Mouse (Mus musculus) inflammation-experienced regulatory T-cells (primary cell): ENCODE results near the gene Cenpe. TPM values are rescaled to one million over a fixed set of nuclear protein-coding genes. Genes with fewer than 3 reads are reported as not detected.

Experiments
- polyA plus RNA-seq, 2 experiments: library from polyadenylated mRNA; unstranded; fragments of 100-300 nt; shearing (Covaris generic); gene quantifications; one replicate each; pipeline ENCODE4 v1.2.1; 2017

Cenpe gene
- polyA plus RNA-seq: under 1 TPM; 0.72 to 0.98 TPM

DNA sequence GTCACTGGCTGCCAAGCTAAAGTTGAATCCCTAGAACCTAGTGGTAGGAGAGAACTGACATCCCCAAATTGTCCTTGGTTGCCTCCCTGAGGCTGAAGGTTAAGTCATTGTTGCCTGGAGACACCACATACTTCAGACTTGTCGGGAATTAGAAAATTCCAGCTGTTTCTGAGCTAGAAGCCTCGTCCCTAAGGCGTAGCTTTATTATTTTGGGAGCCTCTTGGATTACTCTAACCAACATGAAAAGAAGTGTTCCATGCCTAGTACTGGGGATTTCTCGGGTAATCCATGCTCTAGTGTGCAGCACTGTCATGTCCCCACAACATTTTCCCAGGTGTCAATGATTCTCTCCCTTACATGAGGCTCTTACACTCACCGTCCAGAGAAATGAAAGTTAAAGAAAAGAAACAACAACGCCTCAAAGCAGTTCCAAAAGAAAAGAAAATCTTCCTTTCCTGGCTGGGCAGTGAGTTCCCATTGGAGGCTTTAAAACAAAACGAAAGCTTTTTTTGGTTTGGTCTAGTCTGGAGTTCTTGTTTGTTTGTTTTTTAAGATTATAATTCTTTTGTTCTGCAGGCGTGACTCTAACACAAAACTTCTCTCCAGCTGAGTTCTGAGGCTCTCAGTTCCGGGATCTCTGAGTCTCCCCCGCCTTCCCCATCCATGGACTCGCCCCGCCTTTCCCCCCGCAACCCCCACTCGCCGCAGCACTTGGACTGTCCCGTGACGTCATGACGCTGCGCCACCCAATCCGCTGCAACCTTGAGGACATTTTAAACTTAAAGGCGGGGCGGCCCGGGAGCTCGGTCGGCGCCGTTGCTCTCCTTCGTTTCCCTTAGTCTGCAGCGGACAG lies at the start of gene Cenpe:
TSS of gene Cenpe (plus strand) at position 733 of the 853 bp plus-strand sequence.

DNA sequence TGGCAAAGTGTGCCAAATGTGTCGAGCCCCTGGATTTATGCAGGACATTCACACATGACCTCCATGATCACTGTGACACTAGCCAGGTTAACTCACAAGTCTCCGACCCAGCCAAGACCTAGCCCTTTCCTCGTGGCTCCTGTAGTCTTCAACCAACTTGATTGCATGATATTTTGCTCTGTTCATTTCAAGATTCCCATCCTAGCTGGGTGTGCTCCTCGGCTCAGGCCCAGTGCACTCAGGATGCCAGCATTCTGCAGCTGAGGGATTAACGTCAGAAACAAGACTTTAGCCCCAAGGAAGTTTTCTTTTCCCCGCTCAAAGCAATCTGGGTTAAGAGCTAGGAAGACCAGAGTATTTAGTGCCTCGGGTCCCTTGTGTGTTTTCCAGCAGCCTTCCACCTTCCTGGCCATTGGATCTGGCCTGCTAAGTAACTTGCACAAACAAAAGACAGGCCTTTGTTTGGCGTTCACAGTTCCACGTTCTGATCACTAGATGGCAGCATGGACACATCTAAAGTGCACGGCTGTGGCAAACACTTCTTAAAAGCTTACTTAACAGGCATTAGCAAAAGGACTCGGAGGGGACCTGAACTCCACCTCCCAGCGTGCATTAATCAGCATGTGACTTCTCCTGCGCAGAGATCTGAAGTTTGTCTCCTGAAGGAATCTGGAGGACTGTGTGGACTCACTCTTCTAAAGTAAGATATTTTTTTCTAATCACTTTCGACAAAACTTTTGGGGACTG lies 68.5 kb downstream of the Cenpe start, which contains the start of gene Bdh2:
TSS of gene Bdh2 (plus strand) at position 553 of the 747 bp plus-strand sequence.

DNA sequence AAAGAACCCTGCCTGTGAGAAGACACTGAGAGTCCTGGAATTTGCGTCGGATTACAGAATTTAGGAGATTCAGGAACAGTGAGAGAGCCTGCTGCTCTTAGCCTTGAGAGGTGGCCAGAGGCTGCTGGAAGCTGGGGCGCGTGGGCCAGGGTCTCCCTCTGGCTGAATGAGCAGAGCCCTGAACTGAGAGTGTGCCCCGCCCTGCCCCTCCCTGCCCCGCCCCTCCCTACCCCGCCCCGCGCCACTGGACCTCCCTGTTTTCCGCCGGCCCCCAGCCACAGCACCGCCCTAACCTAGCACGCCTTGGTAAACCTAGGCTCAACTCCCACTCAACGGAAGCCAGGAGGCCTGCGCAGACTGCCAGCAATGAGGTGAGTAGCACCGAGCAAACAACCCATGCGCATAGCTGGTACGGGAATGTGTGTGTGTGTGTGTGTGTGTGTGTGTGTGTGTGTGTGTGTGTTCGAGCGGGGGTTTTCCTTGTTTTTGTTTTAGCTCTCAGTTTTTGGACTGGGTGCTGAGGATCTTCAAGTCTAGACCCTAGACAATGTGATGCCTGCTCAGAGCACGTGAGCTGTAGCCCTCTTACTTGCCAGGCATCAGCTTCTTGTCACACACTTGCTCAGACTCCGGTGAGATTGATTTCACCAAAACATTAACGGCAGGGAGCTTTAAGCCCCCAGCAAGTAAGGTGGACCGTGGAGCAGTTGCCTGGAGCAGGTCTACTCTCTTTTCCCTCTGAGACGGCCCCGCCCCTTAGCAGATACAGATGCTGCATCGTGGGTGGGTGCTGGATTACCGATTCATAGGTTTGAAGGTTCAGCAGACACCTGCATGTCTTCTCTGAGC lies 95.3 kb downstream of the Cenpe start, which contains the start of gene Slc9b2:
TSS of gene Slc9b2 (plus strand) at position 290 of the 849 bp plus-strand sequence.

Other genes starting within 250 kb of the Cenpe start
- under 1 TPM; 0.06 to 0.98 TPM for gene Bdh2, start 68.7 kb downstream of the Cenpe start, polyA plus RNA-seq
- 10 to 100 TPM in 1 of 2 experiments, 1 to 10 TPM in 1; 7.3 to 15.9 TPM for gene Slc9b2, start 95.2 kb downstream of the Cenpe start, polyA plus RNA-seq
- gene Slc9b1, start 135.5 kb downstream of the Cenpe start, polyA plus RNA-seq: 1 to 10 TPM in 1 of 2 experiments, under 1 TPM in 1; 0.20 to 3.6 TPM
- 10 to 100 TPM; 56.6 to 76.1 TPM for gene Cisd2, start 211.4 kb downstream of the Cenpe start, polyA plus RNA-seq
- 100 to 1,000 TPM; 582 to 675 TPM for gene Ube2d3, start 225.6 kb downstream of the Cenpe start, polyA plus RNA-seq